Mouse (Mus musculus) spleen, adult 2 months (tissue): Measurements from ENCODE around the gene A730061H03Rik. TPM values are rescaled to one million over a fixed set of nuclear protein-coding genes. Genes with fewer than 3 reads are reported as not detected.

ENCODE experiments used
- DNase-seq, 2 experiments: peaks; one replicate each; pipeline versions ENCODE4 v3.0.0 to v3.0.0-alpha.2; 2012 to 2021; ENCODE audit warnings: low spot score in 2 of 2, low read depth in 1 of 2
- H3K27ac ChIP-seq: fragments of 200-500 bp; 2 replicates; pipeline ENCODE4 v1.5.1; 2012; ENCODE audit warnings: low read length, inconsistent platforms; ENCODE audit not compliant: insufficient read depth
- H3K27me3 ChIP-seq: fragments of 200-500 bp; 2 replicates; pipeline ENCODE4 v1.6.1; 2012; ENCODE audit warnings: mild to moderate bottlenecking, moderate library complexity, low read length, inconsistent platforms; ENCODE audit not compliant: control insufficient read depth, insufficient read depth
- H3K36me3 ChIP-seq: fragments of 200-500 bp; 2 replicates; pipeline ENCODE4 v1.6.1; 2012; ENCODE audit warnings: mild to moderate bottlenecking, low read length, inconsistent platforms; ENCODE audit not compliant: control insufficient read depth, insufficient read depth
- H3K4me1 ChIP-seq: fragments of 200-500 bp; 2 replicates; pipeline ENCODE4 v1.6.1; 2011; ENCODE audit warnings: inconsistent platforms; ENCODE audit not compliant: control insufficient read depth, insufficient read depth, insufficient read length
- H3K4me3 ChIP-seq: fragments of 200-500 bp; 2 replicates; pipeline ENCODE4 v1.5.1; 2011; ENCODE audit warnings: mild to moderate bottlenecking, inconsistent platforms; ENCODE audit not compliant: insufficient read depth, insufficient read length; ENCODE audit errors: extremely low read depth
- CTCF ChIP-seq: fragments of 200-500 bp; IDR thresholded peaks from 2 replicates; pipeline ENCODE4 v1.5.1; 2011; ENCODE audit warnings: mild to moderate bottlenecking, inconsistent platforms; ENCODE audit not compliant: insufficient read depth, insufficient read length, insufficient replicate concordance; ENCODE audit errors: extremely low read depth
- POLR2A ChIP-seq: fragments of 200-500 bp; IDR thresholded peaks from 2 replicates; pipeline ENCODE4 v1.6.1; 2011; ENCODE audit warnings: low read depth, low read length, inconsistent platforms
- WGBS: fragments of 180-500 bp; shearing (Covaris S2); methylation state at CpG from one replicate; pipeline ENCODE4 v1.1.7; 2018; 5-methylcytosine and 5-hydroxymethylcytosine counted together
- polyA plus RNA-seq: library from polyadenylated mRNA; depleted of rRNA; stranded (reverse); fragments of >200 nt; gene quantifications from 2 replicates; pipeline ENCODE4 v1.2.3, GENCODE M21; 2012

Gene A730061H03Rik
- polyA plus RNA-seq, 1 experiment = 5.6 TPM

DNA sequence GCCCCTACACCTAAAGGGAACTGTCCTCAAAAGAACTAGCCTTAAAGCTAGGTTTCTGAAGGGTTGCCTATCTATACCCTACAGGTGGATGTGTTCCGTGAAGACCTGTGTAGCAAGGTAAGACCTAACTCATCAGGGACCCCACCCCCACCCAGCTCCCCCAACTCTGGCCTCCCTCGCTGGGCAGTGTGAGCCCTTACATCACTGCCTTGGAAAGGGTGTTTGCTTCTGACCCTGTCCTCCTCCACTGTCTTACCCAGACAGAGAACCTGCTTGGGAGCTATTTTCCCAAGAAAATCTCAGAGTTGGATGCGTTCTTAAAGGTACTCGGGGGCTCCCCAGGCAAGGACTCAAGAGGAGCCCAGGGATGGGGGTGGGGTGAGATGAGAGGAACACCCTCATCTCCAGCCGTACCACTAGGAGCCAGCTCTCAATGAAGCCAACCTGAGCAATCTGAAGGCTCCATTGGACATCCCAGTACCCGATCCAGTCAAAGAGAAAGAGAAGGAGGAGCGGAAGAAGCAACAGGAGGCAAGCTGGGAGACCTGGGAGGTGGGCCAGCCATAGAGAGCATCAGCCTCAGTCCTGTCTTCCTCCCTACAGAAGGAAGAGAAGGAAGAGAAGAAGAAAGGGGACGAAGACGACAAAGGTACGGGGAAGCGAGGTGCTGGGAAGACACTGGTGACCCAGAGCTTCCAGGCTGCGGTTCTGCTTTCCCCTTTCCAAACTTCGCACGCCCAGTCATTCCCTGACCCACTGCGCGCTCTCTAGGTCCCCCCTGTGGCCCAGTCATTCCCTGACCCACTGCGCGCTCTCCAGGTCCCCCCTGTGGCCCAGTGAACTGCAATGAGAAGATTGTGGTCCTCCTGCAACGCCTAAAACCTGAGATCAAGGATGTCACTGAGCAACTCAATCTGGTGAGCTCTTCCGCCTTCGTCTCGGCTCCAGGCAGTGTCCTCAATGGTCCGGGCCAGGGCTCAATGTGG, 19.6 kb upstream of the A730061H03Rik start:
- H3K27ac ChIP-seq = no peak overlapping the region
- H3K4me1 ChIP-seq = peaks cover 6% of the 10 kb centered on the region; the same call in 1 of the 2 replicates
- no peak for DNase-seq
- H3K4me3 ChIP-seq = no peak overlapping the region
- WGBS = 94% methylated on average over 23 of the region's 23 CpGs
- TF ChIP-seq CTCF = no peak
- no peak for TF ChIP-seq POLR2A
- no peaks in the 10 kb centered on the region for H3K27me3 ChIP-seq
- peaks cover 20% of the 10 kb centered on the region for H3K36me3 ChIP-seq

GRCm38 (mm10) chr14:55578668-55579269, 18.6 kb upstream of the A730061H03Rik start:
- no peak for TF ChIP-seq POLR2A
- no peak for TF ChIP-seq CTCF
- DNase-seq = peak in 1 of 2 experiments; percentile 56
- WGBS = 10% methylated on average over 6 of the region's 6 CpGs

DNA sequence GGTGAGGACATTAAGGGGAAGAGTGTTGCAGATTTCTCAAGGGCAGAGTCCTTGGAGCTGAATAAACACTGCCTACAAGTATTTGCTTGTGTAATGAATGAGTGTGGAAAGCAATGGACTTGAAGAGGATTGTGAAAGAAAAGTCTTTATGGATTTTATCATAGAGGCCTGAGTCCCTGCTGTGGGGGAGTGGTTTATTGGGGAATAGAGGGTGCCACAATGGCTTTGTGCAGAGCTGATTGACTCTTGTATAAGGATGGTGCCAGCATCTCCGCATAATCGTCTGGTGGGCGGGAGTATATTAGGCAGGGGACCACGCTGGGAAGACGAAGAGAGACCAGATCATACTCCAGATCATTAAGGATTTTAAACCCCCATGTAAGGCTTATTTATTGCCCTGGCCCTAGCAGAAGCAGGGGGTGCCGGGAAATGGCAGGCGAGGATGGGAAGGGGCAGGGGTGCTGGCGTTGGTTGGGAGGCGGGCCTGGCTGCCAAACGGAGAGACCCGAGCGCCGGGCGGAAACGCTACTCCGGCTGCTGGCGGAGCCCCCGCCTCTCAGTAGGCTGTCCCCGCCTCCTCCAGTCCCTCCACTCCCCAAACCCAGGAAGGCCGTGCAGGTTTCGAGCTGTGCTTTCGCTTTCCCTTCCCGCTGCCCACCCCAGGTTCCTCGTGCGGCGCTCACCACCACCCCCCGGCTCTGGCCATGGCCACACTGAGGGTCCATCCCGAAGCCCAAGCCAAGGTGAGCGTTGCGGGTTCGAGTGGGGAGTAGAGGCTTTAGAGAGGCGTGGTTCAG, 17.9 kb upstream of the A730061H03Rik start, which contains the start of gene Psme1:
Psme1 (plus strand) TSS at position 253 of the 797 bp plus-strand sequence.
- WGBS = 1% methylated on average over 30 of the region's 32 CpGs

More at GRCm38 (mm10) chr14:55578668-55579269, 18.6 kb upstream of the A730061H03Rik start:
- peak overlapping the region; percentile 83 for H3K4me3 ChIP-seq
- H3K27me3 ChIP-seq = no peaks in the 10 kb centered on the region
- peak overlapping the region; percentile 91 for H3K27ac ChIP-seq
- H3K36me3 ChIP-seq = peaks cover 20% of the 10 kb centered on the region
- peaks cover 3% of the 10 kb centered on the region; the same call in 1 of the 2 replicates for H3K4me1 ChIP-seq

GRCm38 (mm10) chr14:55576376-55576775, 16.2 kb upstream of the A730061H03Rik start:
- Histone ChIP-seq H3K4me1 (peaks cover 3% of the 10 kb centered on the region; the same call in 1 of the 2 replicates), H3K27me3 (no peaks in the 10 kb centered on the region), H3K4me3 (no peak overlapping the region), H3K27ac (no peak overlapping the region), H3K36me3 (peaks cover 13% of the 10 kb centered on the region)
- no peak for DNase-seq
- no peak for TF ChIP-seq POLR2A
- TF ChIP-seq CTCF = no peak
- 58% methylated on average over 16 of the region's 16 CpGs for WGBS

More for the DNA sequence above, 17.9 kb upstream of the A730061H03Rik start, which contains the start of gene Psme1:
- Histone ChIP-seq H3K27ac (peak within 1 kb of the TSS; percentile 91), H3K4me1 (peaks cover 3% of the 10 kb centered on the region; the same call in 1 of the 2 replicates), H3K36me3 (peaks cover 20% of the 10 kb centered on the region), H3K27me3 (no peaks in the 10 kb centered on the region), H3K4me3 (peak within 1 kb of the TSS; percentile 83)
- TF ChIP-seq CTCF (no peak), POLR2A (peak; percentile 54; the same call in 1 of the 2 replicates)
- DNase-seq = peak; percentile 50 to 86

DNA sequence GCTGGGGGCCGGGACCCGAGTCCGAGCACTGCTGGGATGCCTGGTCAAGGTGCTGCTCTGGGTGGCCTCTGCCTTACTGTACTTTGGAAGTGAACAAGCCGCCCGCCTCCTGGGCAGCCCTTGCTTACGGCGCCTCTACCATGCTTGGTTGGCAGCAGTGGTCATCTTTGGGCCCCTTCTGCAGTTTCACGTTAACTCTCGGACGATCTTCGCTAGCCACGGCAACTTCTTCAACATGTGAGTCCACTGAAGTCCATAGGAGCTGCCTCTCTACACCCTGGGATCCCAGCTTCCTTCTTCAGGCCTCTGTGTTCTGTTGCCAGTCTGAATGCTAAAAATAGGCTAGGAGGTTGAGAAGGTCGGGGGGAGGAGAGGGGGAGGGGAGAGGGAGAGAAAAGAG, 15.5 kb upstream of the A730061H03Rik start:
- Histone ChIP-seq H3K27me3 (no peaks in the 10 kb centered on the region), H3K4me1 (peaks cover 3% of the 10 kb centered on the region; the same call in 1 of the 2 replicates), H3K36me3 (peaks cover 7% of the 10 kb centered on the region), H3K4me3 (no peak overlapping the region), H3K27ac (no peak overlapping the region)
- no peak for TF ChIP-seq CTCF
- no peak for TF ChIP-seq POLR2A
- 73% methylated on average over 13 of the region's 13 CpGs for WGBS
- no peak for DNase-seq

- peaks cover 3% of the 10 kb centered on the region; the same call in 1 of the 2 replicates for H3K4me1 ChIP-seq
- no peaks in the 10 kb centered on the region for H3K27me3 ChIP-seq
- H3K27ac ChIP-seq = no peak within 1 kb of the TSS
- TF ChIP-seq CTCF (no peak), POLR2A (no peak)
- H3K36me3 ChIP-seq = peaks cover 5% of the 10 kb centered on the region; the same call in 1 of the 2 replicates
- no peak within 1 kb of the TSS for H3K4me3 ChIP-seq
- DNase-seq = no peak
- 77% methylated on average over 8 of the region's 8 CpGs for WGBS
These were observed 15.1 kb upstream of the A730061H03Rik start, which contains the start of gene Fitm1 for GRCm38 (mm10) chr14:55575302-55575701. Fitm1 (plus strand) TSS chr14:55575617.
